8 mouse cellular contexts compared by ENCODE assay signal in the genomic region with DNA sequence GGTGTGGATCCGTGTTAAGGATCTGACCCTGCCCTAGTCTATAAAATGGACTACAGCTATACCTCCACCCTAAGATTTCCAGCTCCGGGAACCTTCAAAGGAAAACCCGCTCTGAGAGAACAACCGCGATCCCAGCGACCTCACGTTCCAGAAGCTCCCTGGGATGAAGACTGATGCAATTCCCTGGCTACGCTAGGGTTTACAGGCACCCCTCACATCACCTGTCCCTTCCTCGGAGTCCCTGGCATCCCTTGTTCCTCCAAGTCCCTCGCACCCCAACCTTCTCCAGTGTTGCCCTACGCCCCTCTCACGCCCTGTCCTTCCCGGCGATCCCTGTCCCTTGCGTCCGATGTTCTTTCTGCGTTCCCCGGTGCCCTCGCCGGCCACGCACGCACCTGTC. TPM values are rescaled to one million over a fixed set of nuclear protein-coding genes. Genes with fewer than 3 reads are reported as not detected.
DNase-seq lines count a peak whose midpoint lies in the region; ATAC-seq lines count a peak whose summit lies in the region.

No protein-coding gene starts in this region.

- peak overlapping the region; percentile 92 for H3K4me3 ChIP-seq in kidney, embryonic 16.5 days (ENCODE audit: low read length)
- H3K4me3 ChIP-seq in hindbrain, embryonic 11.5 days (ENCODE audit: low read depth, low read length) = peak overlapping the region; percentile 78
- peak overlapping the region; percentile 90 for H3K4me3 ChIP-seq in midbrain, embryonic 15.5 days

- no peaks in the 10 kb centered on the region for H3K27me3 ChIP-seq in kidney, embryonic 16.5 days (ENCODE audit: insufficient read depth, low read length)
- no peaks in the 10 kb centered on the region for H3K27me3 ChIP-seq in hindbrain, embryonic 11.5 days (ENCODE audit: control insufficient read depth, insufficient read depth, low read length)
- H3K27me3 ChIP-seq in midbrain, embryonic 15.5 days (replicated peaks) = no peaks in the 10 kb centered on the region

- peak overlapping the region; percentile 91 for H3K9ac ChIP-seq in kidney, embryonic 16.5 days (replicated peaks; ENCODE audit: low read length)
- peak overlapping the region; percentile 87 for H3K9ac ChIP-seq in hindbrain, embryonic 11.5 days (ENCODE audit: low read depth, low read length)
- H3K9ac ChIP-seq in midbrain, embryonic 15.5 days = peak overlapping the region; percentile 90

- H3K9me3 ChIP-seq in kidney, embryonic 16.5 days (ENCODE audit: low read length) = no peaks in the 10 kb centered on the region
- H3K9me3 ChIP-seq in hindbrain, embryonic 11.5 days (ENCODE audit: control insufficient read depth, low read length) = no peaks in the 10 kb centered on the region
- H3K9me3 ChIP-seq in midbrain, embryonic 15.5 days = no peaks in the 10 kb centered on the region

- 0% methylated on average over 22 of the region's 22 CpGs for WGBS in kidney, embryonic 16.5 days
- WGBS in hindbrain, embryonic 11.5 days = under 1% methylated on average over 22 of the region's 22 CpGs
- WGBS in midbrain, embryonic 15.5 days = under 1% methylated on average over 22 of the region's 22 CpGs

- H3K36me3 ChIP-seq in kidney, embryonic 16.5 days (ENCODE audit: insufficient read depth, low read length) = peaks cover 22% of the 10 kb centered on the region
- H3K36me3 ChIP-seq in hindbrain, embryonic 11.5 days (ENCODE audit: control insufficient read depth, insufficient read depth, low read length) = 0 out of 2 replicates have a peak, but pooled peaks cover 4% of the 10 kb centered on the region
- H3K36me3 ChIP-seq in midbrain, embryonic 15.5 days (replicated peaks) = peaks cover 20% of the 10 kb centered on the region

- DNase-seq in kidney, adult 8-10 months = no peak
- DNase-seq in adipocyte (ENCODE audit: low spot score) = peak; percentile 44
- DNase-seq in hindbrain, embryonic 11.5 days (ENCODE audit: low spot score) = no peak
- DNase-seq in cerebellum, adult 18-20 months = no peak
- DNase-seq in thymus, postnatal 25 days = no peak
- DNase-seq in yolk sac, embryonic 10.5 days (ENCODE audit: low spot score) = no peak

- peak overlapping the region; percentile 80 for H3K27ac ChIP-seq in kidney, embryonic 16.5 days (ENCODE audit: low read length)
- H3K27ac ChIP-seq in hindbrain, embryonic 11.5 days (ENCODE audit: low read depth, low read length) = 0 out of 2 replicates have a peak overlapping the region, but pooled peaks have one; percentile 25
- peak overlapping the region; percentile 85 for H3K27ac ChIP-seq in midbrain, embryonic 15.5 days

- H3K4me1 ChIP-seq in kidney, embryonic 16.5 days (ENCODE audit: insufficient read depth, low read length) = peaks cover 15% of the 10 kb centered on the region
- no peaks in the 10 kb centered on the region; the same call in 1 of the 2 replicates for H3K4me1 ChIP-seq in hindbrain, embryonic 11.5 days (replicated peaks; ENCODE audit: control insufficient read depth, insufficient read depth, low read length)
- peaks cover 27% of the 10 kb centered on the region for H3K4me1 ChIP-seq in midbrain, embryonic 15.5 days

- peak overlapping the region; percentile 72 for H3K4me2 ChIP-seq in kidney, embryonic 16.5 days (replicated peaks; ENCODE audit: low read depth, low read length)
- H3K4me2 ChIP-seq in hindbrain, embryonic 11.5 days (replicated peaks; ENCODE audit: low read depth, low read length) = peak overlapping the region; percentile 77
- H3K4me2 ChIP-seq in midbrain, embryonic 15.5 days = peak overlapping the region; percentile 88

- ATAC-seq in kidney, embryonic 16.5 days (ENCODE audit: low FRiP score, low TSS enrichment) = no peak; the same call in 1 of the 2 replicates
- ATAC-seq in hindbrain, embryonic 11.5 days (ENCODE audit: low FRiP score) = peak; percentile 20
- peak; percentile 35 for ATAC-seq in midbrain, embryonic 15.5 days (replicated peaks)

RNA-seq across cellular contexts. Expression of gene Usp36, which starts 0.5 kb away (rescaled TPM):
- polyA plus RNA-seq in kidney, embryonic 16.5 days (2015; fragmentation: Nextera tagmentation; extraction: Ambion mirVana) = 21.4 and 24.8 TPM in 2 replicates
- 9.8 and 9.9 TPM in 2 replicates for polyA plus RNA-seq in hindbrain, embryonic 11.5 days (2014; fragmentation: Nextera tagmentation; extraction: Ambion mirVana)
- polyA plus RNA-seq in midbrain, embryonic 15.5 days (2015; fragmentation: Nextera tagmentation; extraction: Ambion mirVana) = 20.1 and 23.1 TPM in 2 replicates

RNA-seq across cellular contexts. Expression of gene Cyth1, which starts 41.2 kb away (rescaled TPM):
- polyA plus RNA-seq in kidney, embryonic 16.5 days (2015; fragmentation: Nextera tagmentation; extraction: Ambion mirVana) = 17.9 and 18.2 TPM in 2 replicates
- 16.5 and 16.7 TPM in 2 replicates for polyA plus RNA-seq in hindbrain, embryonic 11.5 days (2014; fragmentation: Nextera tagmentation; extraction: Ambion mirVana)
- 28.5 and 30.2 TPM in 2 replicates for polyA plus RNA-seq in midbrain, embryonic 15.5 days (2015; fragmentation: Nextera tagmentation; extraction: Ambion mirVana)

RNA-seq across cellular contexts. Expression of gene Cep295nl, which starts 52.7 kb away (rescaled TPM):
- 0.37 and 0.39 TPM in 2 replicates for polyA plus RNA-seq in kidney, embryonic 16.5 days (2015; fragmentation: Nextera tagmentation; extraction: Ambion mirVana)
- 0.37 and 0.42 TPM in 2 replicates for polyA plus RNA-seq in hindbrain, embryonic 11.5 days (2014; fragmentation: Nextera tagmentation; extraction: Ambion mirVana)
- 0.09 and 0.27 TPM in 2 replicates for polyA plus RNA-seq in midbrain, embryonic 15.5 days (2015; fragmentation: Nextera tagmentation; extraction: Ambion mirVana)

Comparison
In these comparisons a context has a peak if more than half of its experiments do, and no peak if none do; other contexts are left out.
1. H3K27ac ChIP-seq: peak in every context shown above with its lines; median percentile 85 in midbrain, embryonic 15.5 days; 80 in kidney, embryonic 16.5 days; 25 in hindbrain, embryonic 11.5 days.